Mouse (Mus musculus) liver, adult 2 months (tissue): ENCODE results near the gene Ahcyl1. TPM values are rescaled to one million over a fixed set of nuclear protein-coding genes. Genes with fewer than 3 reads are reported as not detected.

Experiments
- DNase-seq: peaks from one replicate; pipeline ENCODE4 v3.0.0-alpha.2; 2011; ENCODE audit warnings: low read depth, low spot score; ENCODE audit errors: extremely low read depth
- H3K27ac ChIP-seq: fragments of 200-500 bp; replicated peaks from 2 replicates; pipeline ENCODE4 v1.5.1; 2012; ENCODE audit warnings: low read depth, mild to moderate bottlenecking, control low read depth, inconsistent platforms, low read length; ENCODE audit not compliant: insufficient read depth
- H3K27me3 ChIP-seq: fragments of 200-500 bp; 2 replicates; pipeline ENCODE4 v1.6.1; 2012; ENCODE audit warnings: mild to moderate bottlenecking, moderate library complexity, low read length, inconsistent platforms; ENCODE audit not compliant: control insufficient read depth, insufficient read depth
- H3K36me3 ChIP-seq: fragments of 200-500 bp; 2 replicates; pipeline ENCODE4 v1.6.1; 2012; ENCODE audit warnings: low read length, inconsistent platforms; ENCODE audit not compliant: control insufficient read depth, insufficient read depth
- H3K4me1 ChIP-seq: fragments of 200-500 bp; 2 replicates; pipeline ENCODE4 v1.6.1; 2011; ENCODE audit warnings: low read length; ENCODE audit not compliant: control insufficient read depth, insufficient read depth
- H3K4me3 ChIP-seq: fragments of 200-500 bp; 2 replicates; pipeline ENCODE4 v1.5.1; 2011; ENCODE audit warnings: low read depth, mild to moderate bottlenecking, control low read depth, low read length, moderate library complexity; ENCODE audit not compliant: insufficient read depth
- H3K79me2 ChIP-seq: fragments of 200-500 bp; 2 replicates; pipeline ENCODE4 v1.6.1; 2012; ENCODE audit warnings: inconsistent platforms, mild to moderate bottlenecking, low read length, moderate library complexity; ENCODE audit not compliant: control insufficient read depth, insufficient read depth
- H3K9ac ChIP-seq: fragments of 200-500 bp; 2 replicates; pipeline ENCODE4 v1.6.1; 2012; ENCODE audit warnings: low read depth, mild to moderate bottlenecking, control low read depth, inconsistent platforms, low read length
- CTCF ChIP-seq: fragments of 200-500 bp; IDR thresholded peaks from 2 replicates; pipeline ENCODE4 v1.5.1; 2011; ENCODE audit warnings: low read depth, low read length, control low read depth
- POLR2A ChIP-seq: fragments of 200-500 bp; IDR thresholded peaks from 2 replicates; pipeline ENCODE4 v1.6.1; 2011; ENCODE audit warnings: low read length, control low read depth; ENCODE audit not compliant: insufficient read depth; ENCODE audit errors: extremely low read depth
- WGBS: fragments of 180-500 bp; shearing (Covaris S2); methylation state at CpG from one replicate; pipeline ENCODE4 v1.1.7; 2018; 5-methylcytosine and 5-hydroxymethylcytosine counted together
- polyA plus RNA-seq: library from polyadenylated mRNA; depleted of rRNA; stranded (reverse); fragments of >200 nt; gene quantifications from 2 replicates; pipeline ENCODE4 v1.2.3, GENCODE M21; 2012
- total RNA-seq: library from RNA; depleted of rRNA; stranded (reverse); fragments of >200 nt; gene quantifications from 2 replicates; pipeline ENCODE4 v1.2.3, GENCODE M21; 2014

Gene Ahcyl1
- total and polyA plus RNA-seq, 2 experiments: 42.3 to 52.9 TPM

DNA sequence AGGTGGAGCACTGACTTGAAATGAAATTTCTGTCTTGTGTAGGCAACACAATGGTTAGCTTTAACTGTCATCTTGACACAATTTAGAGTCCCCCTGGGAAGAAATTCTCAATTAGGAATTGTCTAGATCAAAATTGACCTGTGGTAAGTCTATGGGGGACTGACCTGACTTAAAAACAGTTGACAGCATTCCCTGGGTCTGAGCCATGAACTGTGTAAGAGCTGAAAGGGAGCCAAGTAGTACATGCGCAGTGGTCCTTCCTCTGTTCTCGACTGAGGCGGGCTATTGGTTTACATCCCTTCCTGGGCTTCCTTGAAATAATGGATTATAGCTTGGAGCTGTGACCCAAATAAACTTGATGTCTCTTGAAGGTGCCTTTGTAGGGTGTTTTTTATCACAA lies 49.4 kb downstream of the Ahcyl1 start:
- no peak overlapping the region for H3K27ac ChIP-seq
- no peaks in the 10 kb centered on the region for H3K79me2 ChIP-seq
- 81% methylated on average over 3 of the region's 3 CpGs for WGBS
- no peaks in the 10 kb centered on the region for H3K27me3 ChIP-seq
- H3K9ac ChIP-seq: no peak overlapping the region
- DNase-seq: no peak
- no peaks in the 10 kb centered on the region for H3K4me1 ChIP-seq
- no peaks in the 10 kb centered on the region for H3K36me3 ChIP-seq
- no peak overlapping the region for H3K4me3 ChIP-seq
- TF ChIP-seq POLR2A: no peak
- TF ChIP-seq CTCF: no peak

DNA sequence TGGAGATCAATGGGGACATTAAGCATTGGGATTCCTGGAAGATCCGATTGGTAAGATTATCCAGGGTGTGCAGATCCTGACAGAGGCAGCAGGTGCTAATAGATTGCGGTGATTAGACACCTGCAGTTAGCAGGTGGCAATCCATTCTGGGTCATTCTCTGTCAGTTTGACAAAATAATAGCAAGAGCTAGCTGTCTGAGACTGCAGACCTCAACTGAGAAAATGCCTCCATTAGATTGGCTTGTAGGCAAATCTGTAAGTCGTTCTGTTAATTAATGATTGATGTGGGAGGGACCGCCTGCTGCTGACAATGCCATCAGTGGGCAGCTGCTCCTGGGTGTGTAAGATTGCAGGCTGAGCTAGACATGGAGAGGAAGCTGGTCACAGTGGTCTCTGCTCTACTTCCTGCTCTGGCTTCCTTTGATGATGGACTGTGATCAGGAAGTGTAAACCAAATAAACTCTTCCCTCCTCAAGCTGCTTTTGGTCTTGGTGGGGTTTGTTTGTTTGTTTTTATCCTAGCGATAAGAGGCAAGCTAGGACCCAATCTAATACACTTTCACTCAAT lies 58.7 kb downstream of the Ahcyl1 start:
- Histone ChIP-seq H3K4me1 (no peaks in the 10 kb centered on the region), H3K36me3 (no peaks in the 10 kb centered on the region), H3K9ac (no peak overlapping the region), H3K27ac (no peak overlapping the region), H3K27me3 (no peaks in the 10 kb centered on the region), H3K4me3 (no peak overlapping the region), H3K79me2 (no peaks in the 10 kb centered on the region)
- no peak for TF ChIP-seq POLR2A
- no peak for DNase-seq
- whole genome bisulfite sequencing: 61% methylated on average over 5 of the region's 5 CpGs

DNA sequence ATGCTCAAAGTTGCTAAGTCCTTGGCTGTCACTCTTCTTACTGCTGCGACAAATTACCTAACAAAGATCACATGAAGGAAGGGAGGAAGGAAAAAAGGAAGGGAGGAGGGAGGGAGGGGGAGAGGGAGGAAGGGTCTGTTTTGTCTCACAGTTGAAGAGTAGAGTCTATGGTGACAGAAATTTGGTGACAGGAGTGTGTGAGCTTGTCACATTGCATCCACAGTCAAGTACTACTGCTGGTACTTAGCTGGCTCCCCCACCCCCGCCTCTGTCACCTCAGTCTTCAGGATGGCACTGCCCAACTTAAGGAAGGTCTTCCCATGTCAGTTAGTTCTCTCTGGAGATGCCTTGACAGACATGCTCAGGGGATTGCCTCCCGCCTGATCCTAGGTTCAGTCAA lies 60.1 kb downstream of the Ahcyl1 start:
- no peaks in the 10 kb centered on the region for H3K4me1 ChIP-seq
- no peak for DNase-seq
- H3K4me3 ChIP-seq: no peak overlapping the region
- H3K79me2 ChIP-seq: no peaks in the 10 kb centered on the region
- no peak overlapping the region for H3K27ac ChIP-seq
- H3K27me3 ChIP-seq: no peaks in the 10 kb centered on the region
- no peak overlapping the region for H3K9ac ChIP-seq
- TF ChIP-seq CTCF (no peak), POLR2A (no peak)
- WGBS: 83% methylated on average over 3 of the region's 3 CpGs
- H3K36me3 ChIP-seq: no peaks in the 10 kb centered on the region

DNA sequence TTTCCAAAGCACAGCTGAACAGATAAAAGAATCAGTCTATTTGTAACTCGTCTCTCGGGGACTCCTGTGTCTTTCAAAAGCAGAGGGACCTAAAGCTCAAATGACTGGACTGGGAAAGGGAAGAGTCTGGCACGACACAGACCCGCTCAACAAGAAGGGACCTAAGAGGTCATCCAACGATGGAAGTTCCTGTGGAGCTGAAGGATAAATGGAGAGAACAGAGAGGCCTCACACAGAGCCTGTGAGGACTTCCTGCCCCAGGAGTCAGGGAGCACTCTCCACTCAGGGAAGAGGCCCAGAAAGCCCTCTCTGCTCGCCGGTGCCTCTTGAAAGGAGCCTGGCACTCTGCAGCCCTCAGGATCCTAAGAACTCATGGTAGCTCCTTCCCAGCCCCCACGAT lies 60.5 kb downstream of the Ahcyl1 start:
- no peak for DNase-seq
- no peaks in the 10 kb centered on the region for H3K36me3 ChIP-seq
- TF ChIP-seq POLR2A: no peak
- TF ChIP-seq CTCF: no peak
- no peaks in the 10 kb centered on the region for H3K79me2 ChIP-seq
- H3K9ac ChIP-seq: no peak overlapping the region
- 74% methylated on average over 8 of the region's 8 CpGs for WGBS
- H3K27me3 ChIP-seq: no peaks in the 10 kb centered on the region
- no peak overlapping the region for H3K27ac ChIP-seq
- H3K4me3 ChIP-seq: no peak overlapping the region
- no peaks in the 10 kb centered on the region for H3K4me1 ChIP-seq

DNA sequence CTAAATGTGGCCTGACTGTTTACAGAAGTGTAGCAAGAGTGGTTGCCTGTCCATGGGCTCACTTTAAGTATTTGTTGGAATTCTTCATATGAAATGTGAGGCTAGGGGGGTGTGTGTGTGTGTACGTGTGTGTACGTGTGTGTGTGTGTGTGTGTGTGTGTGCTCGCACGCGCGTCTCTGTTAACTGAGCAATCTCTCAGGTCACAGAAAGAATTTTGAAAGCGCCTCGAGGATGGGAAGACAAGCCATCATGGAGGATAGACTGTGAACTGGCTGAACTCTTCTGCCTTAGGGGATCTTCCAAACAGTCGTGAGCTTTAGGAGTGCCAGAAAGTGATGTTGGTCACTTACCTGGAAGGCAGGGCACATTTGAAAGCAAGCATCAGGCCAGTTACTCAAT lies 62.5 kb downstream of the Ahcyl1 start:
- DNase-seq: no peak
- H3K27me3 ChIP-seq: no peaks in the 10 kb centered on the region
- 94% methylated on average over 9 of the region's 9 CpGs for WGBS
- TF ChIP-seq POLR2A (no peak), CTCF (no peak)
- H3K9ac ChIP-seq: no peak overlapping the region
- H3K79me2 ChIP-seq: no peaks in the 10 kb centered on the region; the same call in 1 of the 2 replicates
- H3K36me3 ChIP-seq: no peaks in the 10 kb centered on the region
- no peak overlapping the region for H3K27ac ChIP-seq
- peaks cover 4% of the 10 kb centered on the region; the same call in 1 of the 2 replicates for H3K4me1 ChIP-seq
- H3K4me3 ChIP-seq: no peak overlapping the region

DNA sequence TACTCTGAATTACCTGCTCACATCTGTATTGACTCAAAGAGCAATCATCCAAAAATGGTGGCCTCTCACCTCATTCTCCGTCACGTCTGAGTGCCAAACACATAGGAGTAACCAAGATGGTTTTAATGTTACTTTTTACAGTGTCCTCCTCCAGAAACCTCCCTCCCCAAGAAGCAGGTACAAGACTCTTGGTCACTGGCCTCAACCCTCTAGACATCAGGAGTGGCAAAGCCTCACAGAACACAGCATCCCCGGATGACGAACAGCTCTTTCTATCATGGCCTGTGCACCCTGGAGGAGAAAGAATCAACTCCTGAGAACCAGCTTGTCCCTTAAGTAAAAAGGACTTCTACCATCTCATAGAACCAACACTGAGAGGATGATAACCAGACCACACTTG lies 63.6 kb downstream of the Ahcyl1 start:
- 98% methylated on average over 4 of the region's 4 CpGs for WGBS
- TF ChIP-seq CTCF: no peak
- no peak for TF ChIP-seq POLR2A
- Histone ChIP-seq H3K9ac (no peak overlapping the region), H3K79me2 (no peaks in the 10 kb centered on the region; the same call in 1 of the 2 replicates), H3K4me1 (peaks cover 4% of the 10 kb centered on the region; the same call in 1 of the 2 replicates), H3K27me3 (no peaks in the 10 kb centered on the region), H3K4me3 (no peak overlapping the region), H3K36me3 (peaks cover 3% of the 10 kb centered on the region; the same call in 1 of the 2 replicates), H3K27ac (no peak overlapping the region)
- no peak for DNase-seq
